Mouse (Mus musculus) CH12.LX (cell line): Measurements from ENCODE around the gene Gm17482. TPM values are rescaled to one million over a fixed set of nuclear protein-coding genes. Genes with fewer than 3 reads are reported as not detected.

Source experiments
- DNase-seq: peaks from one replicate; pipeline ENCODE4 v3.0.0-alpha.2; 2013; ENCODE audit errors: extremely low read depth
- H3K27ac ChIP-seq: 2 replicates; pipeline ENCODE4 v1.5.1; 2012; ENCODE audit warnings: low read depth, mild to moderate bottlenecking, control low read depth, moderate library complexity; ENCODE audit not compliant: insufficient read depth
- H3K27me3 ChIP-seq: replicated peaks from 2 replicates; pipeline ENCODE3; 2012; ENCODE audit warnings: inconsistent platforms
- H3K36me3 ChIP-seq, 2 experiments: replicated peaks in 1 of 2; 2 replicates each; pipeline versions ENCODE3 to v1.6.1; 2012; ENCODE audit warnings: inconsistent platforms in 1 of 2, low read length in 1 of 2, mild to moderate bottlenecking in 1 of 2, mixed read lengths in 1 of 2, moderate library complexity in 1 of 2; ENCODE audit not compliant: control insufficient read depth in 1 of 2, insufficient read depth in 1 of 2
- H3K4me1 ChIP-seq, 2 experiments: 2 replicates each; pipeline ENCODE4 v1.6.1; 2012; ENCODE audit warnings: inconsistent platforms in 1 of 2, moderate library complexity in 1 of 2; ENCODE audit not compliant: insufficient read depth in 2 of 2, control insufficient read depth in 1 of 2
- H3K4me2 ChIP-seq: 2 replicates; pipeline ENCODE4 v1.6.1; 2012; ENCODE audit warnings: low read depth, mild to moderate bottlenecking, control low read depth; ENCODE audit not compliant: poor library complexity, insufficient read depth, severe bottlenecking
- H3K4me3 ChIP-seq, 3 experiments: fragments of 150-350 bp in 1 of 3; sonication (generic) in 1 of 3; replicated peaks in 1 of 3; 2 replicates each; pipeline versions ENCODE3 to v1.5.1; 2011 to 2012; ENCODE audit warnings: low read depth in 2 of 3, low read length in 2 of 3, mild to moderate bottlenecking in 2 of 3, moderate library complexity in 2 of 3, control low read depth in 1 of 3, improper control_type of control experiment in 1 of 3, inconsistent platforms in 1 of 3, mixed read lengths in 1 of 3; ENCODE audit not compliant: poor library complexity in 1 of 3
- H3K79me2 ChIP-seq: replicated peaks from 2 replicates; pipeline ENCODE4 v1.6.1; 2012; ENCODE audit warnings: mild to moderate bottlenecking, moderate library complexity; ENCODE audit not compliant: control insufficient read depth, poor library complexity, insufficient read depth, severe bottlenecking; ENCODE audit errors: extremely low read depth
- H3K9ac ChIP-seq: 2 replicates; pipeline ENCODE4 v1.6.1; 2012; ENCODE audit warnings: low read depth, mild to moderate bottlenecking, control low read depth, moderate library complexity; ENCODE audit not compliant: insufficient read depth
- H3K9me3 ChIP-seq: replicated peaks from 2 replicates; pipeline ENCODE3; 2012; ENCODE audit warnings: low read length, inconsistent platforms, mixed read lengths
- BHLHE40 ChIP-seq: IDR thresholded peaks from 2 replicates; pipeline ENCODE4 v1.6.1; 2011; ENCODE audit warnings: mild to moderate bottlenecking, low read depth, low read length, improper control_type of control experiment
- CHD2 ChIP-seq: IDR thresholded peaks from 2 replicates; pipeline ENCODE4 v1.6.1; 2011; ENCODE audit warnings: low read length, improper control_type of control experiment
- CTCF ChIP-seq, 2 experiments: IDR thresholded peaks in 1 of 2; conservative IDR thresholded peaks in 1 of 2; 2 replicates each; pipeline ENCODE4 v1.5.1; 2011 to 2012; ENCODE audit warnings: low read depth in 2 of 2, low read length in 2 of 2, improper control_type of control experiment in 1 of 2, inconsistent platforms in 1 of 2, mild to moderate bottlenecking in 1 of 2, moderate library complexity in 1 of 2
- ETS1 ChIP-seq: conservative IDR thresholded peaks from 2 replicates; pipeline ENCODE4 v1.6.1; 2012; ENCODE audit warnings: low read depth, mild to moderate bottlenecking, inconsistent platforms, low read length, improper control_type of control experiment, moderate library complexity
- JUN ChIP-seq: IDR thresholded peaks from 2 replicates; pipeline ENCODE4 v1.6.1; 2011; ENCODE audit warnings: low read depth, mild to moderate bottlenecking, low read length, improper control_type of control experiment, moderate library complexity; ENCODE audit not compliant: insufficient read depth
- JUND ChIP-seq: conservative IDR thresholded peaks from 2 replicates; pipeline ENCODE4 v1.6.1; 2011; ENCODE audit warnings: low read depth, low read length, improper control_type of control experiment
- MAFK ChIP-seq: IDR thresholded peaks from 2 replicates; pipeline ENCODE4 v1.6.1; 2011; ENCODE audit warnings: low read length, improper control_type of control experiment; ENCODE audit not compliant: insufficient replicate concordance
- MAZ ChIP-seq: IDR thresholded peaks from 2 replicates; pipeline ENCODE4 v1.6.1; 2012; ENCODE audit warnings: low read depth, mild to moderate bottlenecking, inconsistent platforms, low read length, improper control_type of control experiment, moderate library complexity
- MEF2A ChIP-seq: IDR thresholded peaks from 2 replicates; pipeline ENCODE4 v1.6.1; 2014; ENCODE audit warnings: low read depth, mild to moderate bottlenecking, inconsistent platforms, low read length, improper control_type of control experiment, borderline replicate concordance
- MXI1 ChIP-seq: IDR thresholded peaks from 2 replicates; pipeline ENCODE4 v1.6.1; 2011; ENCODE audit warnings: mild to moderate bottlenecking, low read depth, low read length, improper control_type of control experiment
- NELFE ChIP-seq: IDR thresholded peaks from 2 replicates; pipeline ENCODE4 v1.6.1; 2011; ENCODE audit warnings: low read depth, low read length, improper control_type of control experiment
- PAX5 ChIP-seq: IDR thresholded peaks from 2 replicates; pipeline ENCODE4 v1.6.1; 2012; ENCODE audit warnings: low read length, inconsistent platforms, mixed read lengths
- POLR2AphosphoS2 ChIP-seq: IDR thresholded peaks from 2 replicates; pipeline ENCODE4 v1.6.1; 2011; ENCODE audit warnings: low read depth, low read length, improper control_type of control experiment
- SIN3A ChIP-seq: IDR thresholded peaks from 2 replicates; pipeline ENCODE4 v1.6.1; 2012; ENCODE audit warnings: low read length, improper control_type of control experiment, inconsistent platforms
- UBTF ChIP-seq: IDR thresholded peaks from 2 replicates; pipeline ENCODE4 v1.6.1; 2012; ENCODE audit warnings: low read depth, mild to moderate bottlenecking, inconsistent platforms, low read length, improper control_type of control experiment, moderate library complexity
- USF1 ChIP-seq: IDR thresholded peaks from 2 replicates; pipeline ENCODE4 v1.6.1; 2014; ENCODE audit warnings: low read depth, mild to moderate bottlenecking, inconsistent platforms, low read length, improper control_type of control experiment
- ZC3H11A ChIP-seq: IDR thresholded peaks from 2 replicates; pipeline ENCODE4 v1.6.1; 2012; ENCODE audit warnings: low read depth, mild to moderate bottlenecking, inconsistent platforms, low read length, improper control_type of control experiment
- ZKSCAN1 ChIP-seq: IDR thresholded peaks from 2 replicates; pipeline ENCODE4 v1.6.1; 2012; ENCODE audit warnings: low read depth, inconsistent platforms, low read length, improper control_type of control experiment, borderline replicate concordance
- dilution Hi-C: fragments of 300-500 bp; cut with MboI; formaldehyde crosslinking; loops from 2 replicates; pipeline ENCODE4 v1.14.3; 2020; ENCODE audit warnings: low sequenced_read_pairs; ENCODE audit not compliant: extremely low pct_unique_long_range_greater_than_20kb, extremely low pct_ligation_motif_present
- in situ Hi-C: fragments of 300-500 bp; cut with MboI; formaldehyde crosslinking; loops from 3 replicates; pipeline ENCODE4 v1.14.3; 2019; ENCODE audit warnings: low sequenced_read_pairs, low pct_ligation_motif_present, low pct_unique_long_range_greater_than_20kb, mixed read lengths
- polyA plus RNA-seq: library from polyadenylated mRNA; unstranded; fragments of >175 nt; gene quantifications from 2 replicates; pipeline ENCODE4 v1.2.1, GENCODE M21; 2012; ENCODE audit warnings: low read depth; ENCODE audit not compliant: insufficient read length
- total RNA-seq, 2 experiments: library from RNA; depleted of rRNA; stranded (reverse); fragments of 300-350 nt in 1 of 2; fragments of >200 nt in 1 of 2; gene quantifications; 2 replicates each; pipeline ENCODE4 v1.2.3; 2012 to 2014

Gm17482 gene
- total and polyA plus RNA-seq, 3 experiments, result not detected

GRCm38 (mm10) chr6:115230557-115230956, 3.4 kb downstream of the Gm17482 start:
- dilution Hi-C loops, result no loop called here
- H3K4me1 ChIP-seq, result no peaks in the 10 kb centered on the region
- H3K36me3 ChIP-seq, result no peaks in the 10 kb centered on the region
- no peak overlapping the region for H3K4me3 ChIP-seq
- in situ Hi-C loops, result loop anchor here (5.0 kb wide), 1 partner anchor 307 kb away; no protein-coding TSS in a partner anchor
- no peak for TF ChIP-seq ETS1
- no peak for TF ChIP-seq USF1
- no peak for TF ChIP-seq JUN
- TF ChIP-seq PAX5, result no peak
- TF ChIP-seq ZC3H11A, result no peak
- TF ChIP-seq MXI1, result no peak
- no peak for TF ChIP-seq BHLHE40
- TF ChIP-seq UBTF, result no peak
- no peak for TF ChIP-seq JUND
- no peak for TF ChIP-seq POLR2AphosphoS2
- TF ChIP-seq MEF2A, result no peak
- TF ChIP-seq ZKSCAN1, result no peak
- no peak for TF ChIP-seq MAFK
- TF ChIP-seq CTCF (conservative IDR thresholded peaks at IDR 0.05 in 1 of 2, IDR thresholded peaks at IDR 0.05 in 1 of 2; ENCODE audit: low read depth in 2 of 2, low read length in 2 of 2), result no peak
- H3K9me3 ChIP-seq, result no peaks in the 10 kb centered on the region
- H3K27ac ChIP-seq, result no peak overlapping the region
- H3K4me2 ChIP-seq, result no peak overlapping the region
- H3K9ac ChIP-seq, result no peak overlapping the region
- no peak for DNase-seq
- H3K79me2 ChIP-seq, result no peaks in the 10 kb centered on the region
- H3K27me3 ChIP-seq, result no peaks in the 10 kb centered on the region

- H3K4me1 ChIP-seq, result no peaks in the 10 kb centered on the region
- no peak for TF ChIP-seq MAZ
- H3K4me3 ChIP-seq, result no peak overlapping the region
- H3K9ac ChIP-seq, result no peak overlapping the region
- in situ Hi-C loops, result loop anchor here (5.0 kb wide), 1 partner anchor 305 kb away; no protein-coding TSS in a partner anchor
- no peak overlapping the region for H3K4me2 ChIP-seq
- no peaks in the 10 kb centered on the region for H3K79me2 ChIP-seq
- no peak overlapping the region for H3K27ac ChIP-seq
- H3K36me3 ChIP-seq, result no peaks in the 10 kb centered on the region
- dilution Hi-C loops, result no loop called here
- DNase-seq, result no peak
- no peaks in the 10 kb centered on the region for H3K9me3 ChIP-seq
- no peaks in the 10 kb centered on the region for H3K27me3 ChIP-seq
These were observed 4.7 kb downstream of the Gm17482 start for GRCm38 (mm10) chr6:115231836-115232235.

- H3K27me3 ChIP-seq, result no peaks in the 10 kb centered on the region
- dilution Hi-C loops, result no loop called here
- no peak for DNase-seq
- no peak overlapping the region for H3K4me3 ChIP-seq
- H3K9me3 ChIP-seq, result no peaks in the 10 kb centered on the region
- H3K4me1 ChIP-seq, result no peaks in the 10 kb centered on the region
- H3K9ac ChIP-seq, result no peak overlapping the region
- no peak overlapping the region for H3K27ac ChIP-seq
- H3K36me3 ChIP-seq, result no peaks in the 10 kb centered on the region
- TF ChIP-seq CHD2, result no peak
- TF ChIP-seq MAFK, result no peak
- no peak for TF ChIP-seq ZC3H11A
- no peak for TF ChIP-seq MEF2A
- no peak for TF ChIP-seq ZKSCAN1
- no peak for TF ChIP-seq SIN3A
- TF ChIP-seq NELFE, result no peak
- TF ChIP-seq, all 38 proteins: peak for 0
- no peak overlapping the region for H3K4me2 ChIP-seq
- in situ Hi-C loops, result loop anchor here (5.0 kb wide), 1 partner anchor 305 kb away; no protein-coding TSS in a partner anchor
- no peaks in the 10 kb centered on the region for H3K79me2 ChIP-seq
These were observed 5.4 kb downstream of the Gm17482 start for GRCm38 (mm10) chr6:115232562-115232961.
